Mouse (Mus musculus): ENCODE results near the gene Mrpl36. TPM values are rescaled to one million over a fixed set of nuclear protein-coding genes. Genes with fewer than 3 reads are reported as not detected.

Gene Mrpl36
- polyA plus RNA-seq, 1 experiment from 2014 or later: 113 TPM

GRCm38 (mm10) chr13:73304729-73305128 is 23.6 kb upstream of the Mrpl36 start:
- Histone ChIP-seq H3K36me3 (ENCODE audit: control insufficient read depth, insufficient read depth, low read length) (no peaks in the 10 kb centered on the region), H3K9ac (ENCODE audit: low read length) (no peak overlapping the region), H3K27me3 (ENCODE audit: control insufficient read depth, insufficient read depth, low read length) (no peaks in the 10 kb centered on the region), H3K9me3 (ENCODE audit: control insufficient read depth, low read length) (no peaks in the 10 kb centered on the region), H3K4me3 (ENCODE audit: low read depth, low read length) (no peak overlapping the region), H3K4me2 (ENCODE audit: low read depth, severe bottlenecking) (no peak overlapping the region), H3K27ac (replicated peaks; ENCODE audit: low read depth, low read length) (no peak overlapping the region), H3K4me1 (ENCODE audit: control insufficient read depth, insufficient read depth, low read length) (no peaks in the 10 kb centered on the region)
- 52% methylated on average over 6 of the region's 6 CpGs for WGBS
- DNase-seq (ENCODE audit: low spot score) (no peak), ATAC-seq (ENCODE audit: insufficient number of reproducible peaks, low FRiP score, low TSS enrichment, low read depth) (no peak)

DNA sequence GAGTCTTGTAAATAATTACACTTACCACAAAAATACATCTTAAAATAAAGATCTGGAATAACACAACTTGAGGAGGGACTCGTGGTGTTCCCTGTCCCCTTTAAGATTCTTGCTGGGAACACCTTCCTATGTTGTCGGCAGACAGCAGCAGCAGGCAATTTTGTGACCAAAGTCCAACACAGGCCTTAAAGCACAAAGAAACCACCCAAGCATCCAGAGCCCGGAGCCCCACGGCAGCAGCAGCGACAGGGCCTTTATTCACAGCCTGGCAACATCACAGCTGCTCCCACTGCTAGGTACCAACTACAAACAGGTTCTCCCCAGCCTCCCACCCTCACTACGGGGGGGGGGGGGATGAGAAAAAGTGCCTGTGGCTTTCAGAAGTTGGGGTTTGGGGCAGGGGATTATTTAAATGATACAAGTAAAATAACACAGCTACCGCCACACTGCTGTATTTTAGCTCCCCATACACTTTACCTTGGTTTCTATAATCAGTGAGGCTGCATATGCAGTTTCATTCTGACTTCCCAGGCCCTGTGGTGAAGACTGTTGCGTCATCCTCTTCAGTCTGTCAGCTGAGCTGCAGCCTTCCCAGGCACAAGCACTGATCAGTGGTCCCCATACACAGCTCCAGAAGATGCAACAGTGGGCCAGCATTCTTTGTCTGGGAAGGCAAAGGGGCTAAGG is 22.8 kb upstream of the Mrpl36 start:
- Histone ChIP-seq H3K27ac (replicated peaks; ENCODE audit: low read depth, low read length) (no peak overlapping the region; the same call in 1 of the 2 replicates), H3K4me2 (ENCODE audit: low read depth, severe bottlenecking) (no peak overlapping the region), H3K9ac (ENCODE audit: low read length) (no peak overlapping the region), H3K27me3 (ENCODE audit: control insufficient read depth, insufficient read depth, low read length) (no peaks in the 10 kb centered on the region), H3K9me3 (ENCODE audit: control insufficient read depth, low read length) (no peaks in the 10 kb centered on the region), H3K4me1 (ENCODE audit: control insufficient read depth, insufficient read depth, low read length) (no peaks in the 10 kb centered on the region), H3K4me3 (ENCODE audit: low read depth, low read length) (no peak overlapping the region), H3K36me3 (ENCODE audit: control insufficient read depth, insufficient read depth, low read length) (no peaks in the 10 kb centered on the region)
- DNase-seq (ENCODE audit: low spot score) (no peak), ATAC-seq (ENCODE audit: insufficient number of reproducible peaks, low FRiP score, low TSS enrichment, low read depth) (no peak)
- WGBS: 65% methylated on average over 8 of the region's 8 CpGs

- H3K36me3 ChIP-seq (ENCODE audit: control insufficient read depth, insufficient read depth, low read length): no peaks in the 10 kb centered on the region
- no peaks in the 10 kb centered on the region for H3K27me3 ChIP-seq (ENCODE audit: control insufficient read depth, insufficient read depth, low read length)
- H3K4me1 ChIP-seq (ENCODE audit: control insufficient read depth, insufficient read depth, low read length): no peaks in the 10 kb centered on the region
- WGBS: 65% methylated on average over 4 of the region's 4 CpGs
- DNase-seq (ENCODE audit: low spot score) (no peak), ATAC-seq (ENCODE audit: insufficient number of reproducible peaks, low FRiP score, low TSS enrichment, low read depth) (no peak)
- H3K9me3 ChIP-seq (ENCODE audit: control insufficient read depth, low read length): no peaks in the 10 kb centered on the region
- H3K4me2 ChIP-seq (ENCODE audit: low read depth, severe bottlenecking): no peak overlapping the region
- no peak overlapping the region for H3K9ac ChIP-seq (ENCODE audit: low read length)
- no peak overlapping the region for H3K27ac ChIP-seq (replicated peaks; ENCODE audit: low read depth, low read length)
- H3K4me3 ChIP-seq (ENCODE audit: low read depth, low read length): no peak overlapping the region
Observed at GRCm38 (mm10) chr13:73306085-73306410, 22.3 kb upstream of the Mrpl36 start.

DNA sequence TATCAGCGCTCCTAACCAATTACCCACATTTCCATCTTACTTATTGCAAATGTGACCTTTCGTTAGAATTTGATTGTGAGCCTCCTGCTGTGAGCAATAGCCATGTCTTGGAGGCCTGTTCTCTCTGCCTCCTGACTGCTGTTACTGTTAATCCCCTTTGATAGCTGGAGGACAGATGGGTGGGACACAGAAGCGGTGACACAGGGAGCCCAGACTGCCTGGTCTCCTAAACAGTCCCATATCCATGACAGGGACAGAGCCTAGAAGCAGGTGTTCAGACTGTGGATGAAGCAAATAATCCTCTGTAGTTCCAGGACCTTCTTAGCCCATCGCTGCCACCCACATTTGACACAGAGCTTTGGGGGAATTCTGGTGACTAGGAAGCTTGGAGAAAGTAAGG is 21.9 kb upstream of the Mrpl36 start:
- no peak overlapping the region for H3K4me2 ChIP-seq (ENCODE audit: low read depth, severe bottlenecking)
- no peak overlapping the region for H3K4me3 ChIP-seq (ENCODE audit: low read depth, low read length)
- H3K4me1 ChIP-seq (ENCODE audit: control insufficient read depth, insufficient read depth, low read length): no peaks in the 10 kb centered on the region
- no peaks in the 10 kb centered on the region for H3K27me3 ChIP-seq (ENCODE audit: control insufficient read depth, insufficient read depth, low read length)
- WGBS: 58% methylated on average over 4 of the region's 4 CpGs
- ATAC-seq (ENCODE audit: insufficient number of reproducible peaks, low FRiP score, low TSS enrichment, low read depth) (no peak), DNase-seq (ENCODE audit: low spot score) (no peak)
- H3K36me3 ChIP-seq (ENCODE audit: control insufficient read depth, insufficient read depth, low read length): no peaks in the 10 kb centered on the region
- no peaks in the 10 kb centered on the region for H3K9me3 ChIP-seq (ENCODE audit: control insufficient read depth, low read length)
- H3K27ac ChIP-seq (replicated peaks; ENCODE audit: low read depth, low read length): no peak overlapping the region
- no peak overlapping the region for H3K9ac ChIP-seq (ENCODE audit: low read length)

DNA sequence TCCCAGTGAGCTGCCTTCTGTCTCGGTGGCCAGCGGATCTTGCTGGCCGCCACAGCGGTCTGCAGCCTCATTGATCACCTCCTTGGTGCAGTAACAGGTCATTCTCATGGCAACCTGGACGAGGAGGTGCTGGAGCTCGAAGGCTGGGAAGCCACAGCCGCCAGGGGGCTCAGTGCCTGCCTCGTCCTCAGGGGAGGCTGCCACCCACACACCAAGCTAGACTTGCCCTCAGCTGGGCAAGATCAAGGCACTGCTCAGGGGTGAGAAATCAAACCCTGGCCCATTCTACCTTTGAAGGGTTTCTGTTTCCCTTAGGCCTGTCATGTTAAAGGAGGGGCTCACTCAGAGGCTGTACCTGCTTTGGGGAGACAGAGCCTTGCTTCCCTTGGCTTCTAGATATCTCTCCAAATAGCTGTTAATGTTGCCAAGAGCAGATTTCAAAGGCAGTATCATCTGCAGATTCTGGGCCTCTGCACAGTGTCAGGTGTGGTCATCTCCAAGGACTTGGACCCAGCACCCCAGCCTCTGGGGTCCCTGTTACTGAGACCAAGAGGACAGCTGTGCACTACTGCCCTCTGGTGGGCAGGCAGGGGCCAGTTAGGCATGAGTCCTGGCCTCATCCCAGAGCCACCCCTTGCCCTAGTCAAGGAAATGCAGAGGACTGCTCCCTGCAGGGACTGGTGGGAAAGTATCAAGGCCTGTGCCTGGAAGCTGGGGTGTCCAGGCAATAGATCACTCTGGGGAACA is 18.0 kb upstream of the Mrpl36 start:
- no peak overlapping the region for H3K27ac ChIP-seq (replicated peaks; ENCODE audit: low read depth, low read length)
- no peak overlapping the region for H3K9ac ChIP-seq (ENCODE audit: low read length)
- ATAC-seq (ENCODE audit: insufficient number of reproducible peaks, low FRiP score, low TSS enrichment, low read depth) (peak; percentile 61; the same call in 1 of the 2 replicates), DNase-seq (ENCODE audit: low spot score) (peak; percentile 79)
- H3K4me1 ChIP-seq (ENCODE audit: control insufficient read depth, insufficient read depth, low read length): no peaks in the 10 kb centered on the region
- H3K36me3 ChIP-seq (ENCODE audit: control insufficient read depth, insufficient read depth, low read length): no peaks in the 10 kb centered on the region
- H3K9me3 ChIP-seq (ENCODE audit: control insufficient read depth, low read length): no peaks in the 10 kb centered on the region
- no peak overlapping the region for H3K4me3 ChIP-seq (ENCODE audit: low read depth, low read length)
- H3K27me3 ChIP-seq (ENCODE audit: control insufficient read depth, insufficient read depth, low read length): no peaks in the 10 kb centered on the region
- no peak overlapping the region for H3K4me2 ChIP-seq (ENCODE audit: low read depth, severe bottlenecking)
- WGBS: 25% methylated on average over 8 of the region's 8 CpGs

- H3K27me3 ChIP-seq (ENCODE audit: control insufficient read depth, insufficient read depth, low read length): no peaks in the 10 kb centered on the region
- no peak for DNase-seq (ENCODE audit: low spot score)
- H3K9me3 ChIP-seq (ENCODE audit: control insufficient read depth, low read length): no peaks in the 10 kb centered on the region
- 96% methylated on average over 4 of the region's 4 CpGs for WGBS
- peaks cover 23% of the 10 kb centered on the region for H3K36me3 ChIP-seq (ENCODE audit: control insufficient read depth, insufficient read depth, low read length)
- H3K4me3 ChIP-seq (ENCODE audit: low read depth, low read length): no peak overlapping the region
- H3K9ac ChIP-seq (ENCODE audit: low read length): no peak overlapping the region
- no peak for ATAC-seq (ENCODE audit: insufficient number of reproducible peaks, low FRiP score, low TSS enrichment, low read depth)
- H3K4me2 ChIP-seq (ENCODE audit: low read depth, severe bottlenecking): no peak overlapping the region
- H3K4me1 ChIP-seq (ENCODE audit: control insufficient read depth, insufficient read depth, low read length): no peaks in the 10 kb centered on the region
- no peak overlapping the region for H3K27ac ChIP-seq (replicated peaks; ENCODE audit: low read depth, low read length)
Observed at GRCm38 (mm10) chr13:73320048-73320447, 8.3 kb upstream of the Mrpl36 start.

GRCm38 (mm10) chr13:73322626-73323025 is 5.7 kb upstream of the Mrpl36 start:
- peaks cover 23% of the 10 kb centered on the region for H3K36me3 ChIP-seq (ENCODE audit: control insufficient read depth, insufficient read depth, low read length)
- no peak for DNase-seq (ENCODE audit: low spot score)
- no peak overlapping the region for H3K9ac ChIP-seq (ENCODE audit: low read length)
- H3K27ac ChIP-seq (replicated peaks; ENCODE audit: low read depth, low read length): no peak overlapping the region
- no peak overlapping the region for H3K4me2 ChIP-seq (ENCODE audit: low read depth, severe bottlenecking)
- no peaks in the 10 kb centered on the region for H3K27me3 ChIP-seq (ENCODE audit: control insufficient read depth, insufficient read depth, low read length)
- no peak for ATAC-seq (ENCODE audit: insufficient number of reproducible peaks, low FRiP score, low TSS enrichment, low read depth)
- H3K4me1 ChIP-seq (ENCODE audit: control insufficient read depth, insufficient read depth, low read length): no peaks in the 10 kb centered on the region
- H3K4me3 ChIP-seq (ENCODE audit: low read depth, low read length): no peak overlapping the region
- 94% methylated on average over 10 of the region's 10 CpGs for WGBS
- no peaks in the 10 kb centered on the region for H3K9me3 ChIP-seq (ENCODE audit: control insufficient read depth, low read length)

DNA sequence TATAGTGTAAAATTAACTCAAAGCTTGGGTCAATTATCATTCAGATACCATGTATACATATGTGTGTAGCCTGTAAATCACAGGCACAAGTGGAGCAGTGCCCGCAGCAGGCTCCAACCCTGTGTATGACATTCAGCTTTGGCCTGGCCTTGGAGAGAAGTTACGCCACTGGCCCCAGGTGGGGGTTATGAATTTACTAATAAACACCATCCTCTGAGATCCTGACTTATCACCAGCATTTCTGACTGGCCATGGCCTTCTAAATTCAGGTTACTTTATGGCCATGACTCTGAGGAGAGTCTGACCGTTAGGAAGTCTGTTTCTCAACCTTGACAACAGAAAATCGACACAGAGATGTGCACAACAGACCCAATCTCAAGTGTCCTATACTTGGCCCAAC is 4.9 kb upstream of the Mrpl36 start:
- H3K9ac ChIP-seq (ENCODE audit: low read length): no peak overlapping the region
- WGBS: 96% methylated on average over 4 of the region's 4 CpGs
- no peak overlapping the region for H3K27ac ChIP-seq (replicated peaks; ENCODE audit: low read depth, low read length)
- no peaks in the 10 kb centered on the region for H3K9me3 ChIP-seq (ENCODE audit: control insufficient read depth, low read length)
- no peak overlapping the region for H3K4me2 ChIP-seq (ENCODE audit: low read depth, severe bottlenecking)
- H3K4me3 ChIP-seq (ENCODE audit: low read depth, low read length): no peak overlapping the region
- H3K36me3 ChIP-seq (ENCODE audit: control insufficient read depth, insufficient read depth, low read length): peaks cover 19% of the 10 kb centered on the region
- ATAC-seq (ENCODE audit: insufficient number of reproducible peaks, low FRiP score, low TSS enrichment, low read depth) (no peak), DNase-seq (ENCODE audit: low spot score) (no peak)
- H3K4me1 ChIP-seq (ENCODE audit: control insufficient read depth, insufficient read depth, low read length): no peaks in the 10 kb centered on the region
- no peaks in the 10 kb centered on the region for H3K27me3 ChIP-seq (ENCODE audit: control insufficient read depth, insufficient read depth, low read length)

Measured in limb, embryonic 11.5 days (tissue).